Mouse (Mus musculus): ENCODE results near the gene Ldha. TPM values are rescaled to one million over a fixed set of nuclear protein-coding genes. Genes with fewer than 3 reads are reported as not detected.

Gene Ldha
- polyA plus RNA-seq (2017; shearing (Covaris generic)): 1,105 TPM

DNA sequence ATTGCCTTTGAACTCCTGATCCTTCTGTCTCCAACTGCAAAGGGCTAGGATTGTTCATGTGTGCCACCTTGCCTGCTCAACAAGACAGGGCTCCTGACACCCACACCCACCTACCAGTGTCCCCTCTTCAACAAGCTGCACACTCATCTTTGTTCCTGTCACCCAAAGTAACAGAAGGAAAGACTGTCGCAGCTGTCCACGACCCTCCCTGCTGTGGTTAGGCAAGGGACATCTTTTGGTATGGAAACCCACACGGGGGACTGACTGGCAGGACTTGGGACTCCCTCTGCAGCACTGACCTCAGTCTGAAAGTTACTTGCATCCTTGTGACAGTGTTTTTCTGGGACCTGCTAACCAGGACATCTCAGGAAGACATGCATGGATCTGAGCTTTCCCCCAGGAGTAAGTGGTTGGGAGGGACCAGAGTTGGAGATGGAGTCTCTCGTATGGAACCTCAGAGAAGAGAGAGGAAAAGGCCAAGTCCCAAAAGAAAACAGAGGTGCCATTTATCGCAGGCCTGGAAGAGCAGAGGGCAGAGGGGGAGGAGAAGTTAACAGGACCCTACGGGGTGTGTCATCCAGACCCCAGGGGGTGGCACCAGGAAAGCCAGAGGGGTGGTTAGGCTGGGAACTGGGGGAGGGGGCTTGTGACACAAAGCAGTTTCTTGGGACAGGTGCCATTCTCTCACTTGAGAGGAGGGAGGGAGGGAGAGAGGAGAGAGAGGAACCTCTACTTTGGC lies at the start of gene Ldha:
TSS of gene Ldha (plus strand) at position 689 of the 739 bp plus-strand sequence.

DNA sequence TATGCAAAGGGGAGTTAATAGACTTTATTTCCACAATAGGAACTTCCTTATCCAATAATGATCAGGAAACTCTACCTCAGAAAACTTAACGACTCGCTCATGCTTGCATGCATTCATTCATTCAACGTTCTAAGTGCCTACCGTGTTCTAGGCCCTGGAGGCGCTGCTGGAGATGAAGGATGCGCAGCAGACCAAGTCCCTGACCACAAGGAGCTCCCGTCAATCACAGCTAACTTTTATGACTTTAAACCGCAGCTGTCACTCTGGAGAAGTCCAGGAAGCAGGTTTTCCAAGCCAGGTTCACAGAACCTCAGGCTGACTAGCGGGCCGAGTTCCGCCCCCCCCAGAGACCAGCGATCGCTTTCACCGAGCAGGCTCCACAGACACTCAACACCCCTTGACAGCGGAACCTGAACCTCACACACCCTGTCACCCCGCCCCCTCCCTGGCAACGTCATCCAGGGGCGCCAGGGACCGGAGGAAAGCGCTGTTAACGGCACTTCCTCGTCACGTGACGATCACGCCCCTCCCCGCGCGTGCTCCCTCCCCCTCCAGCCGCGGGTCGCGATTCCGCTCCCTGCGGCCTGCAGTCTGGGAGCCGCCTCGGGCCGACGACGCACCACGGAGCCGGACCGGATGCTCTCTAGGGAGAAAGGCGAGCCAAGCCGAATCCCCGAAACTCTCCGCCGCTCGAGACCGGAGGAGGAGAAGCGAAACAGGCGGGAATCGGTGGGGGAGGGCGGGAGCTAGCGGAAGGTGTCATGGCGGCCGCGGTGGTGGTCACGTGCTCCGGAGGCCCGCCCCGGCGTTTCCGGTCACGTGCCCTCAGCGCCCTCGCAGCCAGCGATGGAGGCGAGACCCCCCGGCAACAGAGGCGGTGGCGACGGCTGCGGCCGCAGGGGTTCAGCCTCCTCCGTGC lies 45.7 kb upstream of the Ldha start, which contains the start of the genes Hps5 and Gtf2h1:
TSS of gene Hps5 (minus strand) at position 778 of the 919 bp plus-strand sequence.
TSS of gene Gtf2h1 (plus strand) at position 817 of the 919 bp plus-strand sequence.

DNA sequence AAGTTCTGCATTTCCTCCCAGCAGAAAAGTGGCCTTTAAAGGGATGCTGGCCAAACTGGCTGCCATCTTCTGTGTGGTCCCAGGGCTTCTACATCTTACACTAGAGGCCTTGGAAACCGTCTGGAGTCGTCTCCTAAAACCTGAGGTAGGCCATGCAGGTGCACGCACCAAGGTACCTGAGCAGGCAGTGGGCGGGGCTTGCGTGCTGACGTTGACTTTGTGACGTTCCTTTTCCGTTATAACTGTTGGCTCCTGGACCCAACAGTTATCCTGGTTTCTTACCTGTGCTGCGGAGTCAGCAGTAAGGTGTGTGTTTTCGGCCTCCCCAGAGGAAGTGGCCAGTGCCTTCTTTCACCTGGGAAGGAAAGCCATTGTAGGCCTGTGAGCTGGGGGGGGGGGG lies 19.7 kb downstream of the Ldha start, which contains the start of gene Ldhc:
TSS of gene Ldhc (plus strand) at position 208 of the 400 bp plus-strand sequence.

Other genes with a start within 250 kb of the Ldha start
- 20.2 TPM for gene Sergef, start 201.7 kb upstream of the Ldha start, polyA plus RNA-seq (2017; shearing (Covaris generic))
- gene Tph1, start 168.9 kb upstream of the Ldha start, polyA plus RNA-seq (2017; shearing (Covaris generic)): 1.0 TPM
- 19.5 TPM for gene Saal1, start 130.8 kb upstream of the Ldha start, polyA plus RNA-seq (2017; shearing (Covaris generic))
- 0.08 TPM for gene Saa3, start 125.8 kb upstream of the Ldha start, polyA plus RNA-seq (2017; shearing (Covaris generic))
- not detected for gene Saa4, start 108.9 kb upstream of the Ldha start, polyA plus RNA-seq (2017; shearing (Covaris generic))
- not detected for gene Saa1, start 98.5 kb upstream of the Ldha start, polyA plus RNA-seq (2017; shearing (Covaris generic))
- gene Saa2, start 89.7 kb upstream of the Ldha start, polyA plus RNA-seq (2017; shearing (Covaris generic)): not detected
- gene Hps5, start 45.4 kb upstream of the Ldha start, polyA plus RNA-seq (2017; shearing (Covaris generic)): 33.8 TPM
- gene Gtf2h1, start 45.4 kb upstream of the Ldha start, polyA plus RNA-seq (2017; shearing (Covaris generic)): 52.1 TPM
- gene Ldhc, start 19.7 kb downstream of the Ldha start, polyA plus RNA-seq (2017; shearing (Covaris generic)): not detected
- gene Tsg101, start 78.5 kb downstream of the Ldha start, polyA plus RNA-seq (2017; shearing (Covaris generic)): 140 TPM
- gene Uevld, start 117.1 kb downstream of the Ldha start, polyA plus RNA-seq (2017; shearing (Covaris generic)): 6.9 TPM
- gene Gm9999, start 142.1 kb downstream of the Ldha start, polyA plus RNA-seq (2017; shearing (Covaris generic)): not detected
- gene Spty2d1, start 166.9 kb downstream of the Ldha start, polyA plus RNA-seq (2017; shearing (Covaris generic)): 44.9 TPM
- 4.0 TPM for gene Tmem86a, start 209.1 kb downstream of the Ldha start, polyA plus RNA-seq (2017; shearing (Covaris generic))